Mouse (Mus musculus) hindbrain, embryonic 12.5 days (tissue): ENCODE results near the gene Sorbs2. TPM values are rescaled to one million over a fixed set of nuclear protein-coding genes. Genes with fewer than 3 reads are reported as not detected.

Experiments used
- ATAC-seq: fragments of 200-750 bp; cut with Nextera tagmentation; 2 replicates; pipeline ENCODE4 v1.8.0; 2017; ENCODE audit warnings: moderate TSS enrichment; ENCODE audit not compliant: low FRiP score
- H3K27ac ChIP-seq: fragments of 300-500 bp; sonication (generic); 2 replicates; pipeline ENCODE4 v1.5.1; 2016; ENCODE audit warnings: mild to moderate bottlenecking
- H3K27me3 ChIP-seq: fragments of 300-500 bp; sonication (generic); 2 replicates; pipeline ENCODE4 v1.6.1; 2016; ENCODE audit warnings: mild to moderate bottlenecking
- H3K36me3 ChIP-seq: fragments of 300-500 bp; sonication (generic); 2 replicates; pipeline ENCODE4 v1.6.1; 2016; ENCODE audit warnings: mild to moderate bottlenecking
- H3K4me1 ChIP-seq: fragments of 300-500 bp; sonication (generic); 2 replicates; pipeline ENCODE4 v1.6.1; 2016
- H3K4me2 ChIP-seq: fragments of 300-500 bp; sonication (generic); replicated peaks from 2 replicates; pipeline ENCODE4 v1.6.1; 2016; ENCODE audit warnings: mild to moderate bottlenecking
- H3K4me3 ChIP-seq: fragments of 300-500 bp; sonication (generic); 2 replicates; pipeline ENCODE4 v1.5.1; 2016; ENCODE audit warnings: mild to moderate bottlenecking
- H3K9ac ChIP-seq: fragments of 300-500 bp; sonication (generic); 2 replicates; pipeline ENCODE4 v1.6.1; 2016; ENCODE audit warnings: mild to moderate bottlenecking, moderate library complexity
- H3K9me3 ChIP-seq: fragments of 300-500 bp; sonication (generic); replicated peaks from 2 replicates; pipeline ENCODE4 v1.6.1; 2016; ENCODE audit warnings: mild to moderate bottlenecking
- WGBS: fragments of 180-500 bp; shearing (Covaris S2); methylation state at CpG from one replicate; pipeline ENCODE4 v1.1.7; 2016; 5-methylcytosine and 5-hydroxymethylcytosine counted together
- polyA plus RNA-seq: library from polyadenylated mRNA; unstranded; fragments of >200 nt; fragmentation: Nextera tagmentation; extraction: Ambion mirVana; gene quantifications from 2 replicates; pipeline ENCODE4 v1.2.1, GENCODE M21; 2016

The Sorbs2 gene
- polyA plus RNA-seq = 81.7 and 89.5 TPM in 2 replicates

GRCm38 (mm10) chr8:45507634-45508321, at the start of gene Sorbs2:
Sorbs2 (plus strand) TSS chr8:45507788.
- H3K36me3 ChIP-seq = no peaks in the 10 kb centered on the region
- peak within 1 kb of the TSS; percentile 56 for H3K4me2 ChIP-seq
- H3K27me3 ChIP-seq = no peaks in the 10 kb centered on the region
- H3K4me3 ChIP-seq = peak within 1 kb of the TSS; percentile 50
- peaks cover 16% of the 10 kb centered on the region for H3K4me1 ChIP-seq
- 9% methylated on average over 16 of the region's 16 CpGs for WGBS
- ATAC-seq = peak; percentile 91
- peak within 1 kb of the TSS; percentile 67 for H3K9ac ChIP-seq
- H3K9me3 ChIP-seq = no peaks in the 10 kb centered on the region
- peak within 1 kb of the TSS; percentile 94 for H3K27ac ChIP-seq

- Histone ChIP-seq H3K9ac (no peak overlapping the region), H3K4me3 (no peak overlapping the region), H3K4me1 (no peaks in the 10 kb centered on the region), H3K36me3 (no peaks in the 10 kb centered on the region), H3K4me2 (no peak overlapping the region), H3K9me3 (no peaks in the 10 kb centered on the region), H3K27me3 (no peaks in the 10 kb centered on the region), H3K27ac (no peak overlapping the region)
- ATAC-seq = no peak
Observed at GRCm38 (mm10) chr8:45457874-45458273, 49.7 kb upstream of the Sorbs2 start.

- Histone ChIP-seq H3K27ac (no peak overlapping the region), H3K27me3 (no peaks in the 10 kb centered on the region), H3K4me2 (no peak overlapping the region), H3K36me3 (no peaks in the 10 kb centered on the region), H3K4me3 (no peak overlapping the region), H3K9me3 (no peaks in the 10 kb centered on the region), H3K4me1 (no peaks in the 10 kb centered on the region), H3K9ac (no peak overlapping the region)
- 84% methylated on average over 2 of the region's 2 CpGs for WGBS
- ATAC-seq = no peak
Observed at GRCm38 (mm10) chr8:45469006-45469405, 38.6 kb upstream of the Sorbs2 start.

- WGBS = 72% methylated on average over 8 of the region's 8 CpGs
- H3K4me1 ChIP-seq = no peaks in the 10 kb centered on the region
- no peak overlapping the region for H3K4me3 ChIP-seq
- H3K9ac ChIP-seq = no peak overlapping the region
- H3K4me2 ChIP-seq = no peak overlapping the region
- no peak overlapping the region for H3K27ac ChIP-seq
- no peak for ATAC-seq
- no peaks in the 10 kb centered on the region for H3K36me3 ChIP-seq
- no peaks in the 10 kb centered on the region for H3K9me3 ChIP-seq
- H3K27me3 ChIP-seq = no peaks in the 10 kb centered on the region
Observed at GRCm38 (mm10) chr8:45469507-45470178, 37.9 kb upstream of the Sorbs2 start.

GRCm38 (mm10) chr8:45480886-45481285, 26.7 kb upstream of the Sorbs2 start:
- Histone ChIP-seq H3K4me3 (no peak overlapping the region), H3K27ac (no peak overlapping the region), H3K27me3 (no peaks in the 10 kb centered on the region), H3K4me2 (no peak overlapping the region), H3K36me3 (no peaks in the 10 kb centered on the region), H3K9ac (no peak overlapping the region), H3K9me3 (no peaks in the 10 kb centered on the region), H3K4me1 (no peaks in the 10 kb centered on the region)
- WGBS = 75% methylated on average over 4 of the region's 4 CpGs
- ATAC-seq = no peak

GRCm38 (mm10) chr8:45486281-45486680, 21.3 kb upstream of the Sorbs2 start:
- WGBS = 76% methylated on average over 3 of the region's 3 CpGs
- Histone ChIP-seq H3K4me1 (no peaks in the 10 kb centered on the region), H3K27ac (no peak overlapping the region), H3K36me3 (no peaks in the 10 kb centered on the region), H3K4me2 (no peak overlapping the region), H3K27me3 (no peaks in the 10 kb centered on the region), H3K4me3 (no peak overlapping the region), H3K9ac (no peak overlapping the region), H3K9me3 (no peaks in the 10 kb centered on the region)
- ATAC-seq = no peak

GRCm38 (mm10) chr8:45503971-45504370, 3.6 kb upstream of the Sorbs2 start:
- Histone ChIP-seq H3K36me3 (no peaks in the 10 kb centered on the region), H3K27ac (no peak overlapping the region), H3K4me3 (no peak overlapping the region), H3K4me2 (no peak overlapping the region), H3K9ac (no peak overlapping the region), H3K9me3 (no peaks in the 10 kb centered on the region), H3K4me1 (peaks cover 8% of the 10 kb centered on the region; the same call in 1 of the 2 replicates), H3K27me3 (no peaks in the 10 kb centered on the region)
- no peak for ATAC-seq
- WGBS = 77% methylated on average over 7 of the region's 7 CpGs

- Histone ChIP-seq H3K27me3 (no peaks in the 10 kb centered on the region), H3K4me1 (peaks cover 16% of the 10 kb centered on the region), H3K4me3 (no peak overlapping the region), H3K27ac (no peak overlapping the region), H3K9ac (no peak overlapping the region), H3K4me2 (no peak overlapping the region), H3K36me3 (no peaks in the 10 kb centered on the region), H3K9me3 (no peaks in the 10 kb centered on the region)
- ATAC-seq = no peak
- WGBS = 84% methylated on average over 4 of the region's 4 CpGs
Observed at GRCm38 (mm10) chr8:45506376-45506775, 1.2 kb upstream of the Sorbs2 start.

- H3K4me1 ChIP-seq = peaks cover 16% of the 10 kb centered on the region
- no peaks in the 10 kb centered on the region for H3K9me3 ChIP-seq
- H3K4me2 ChIP-seq = peak overlapping the region; percentile 56
- H3K4me3 ChIP-seq = peak overlapping the region; percentile 50
- H3K9ac ChIP-seq = peak overlapping the region; percentile 67
- H3K27me3 ChIP-seq = no peaks in the 10 kb centered on the region
- H3K36me3 ChIP-seq = no peaks in the 10 kb centered on the region
- peak overlapping the region; percentile 94 for H3K27ac ChIP-seq
- peak; percentile 71 for ATAC-seq
- 47% methylated on average over 8 of the region's 8 CpGs for WGBS
Observed at GRCm38 (mm10) chr8:45507277-45507633, 333 bp upstream of the Sorbs2 start.

- Histone ChIP-seq H3K9ac (peak overlapping the region; percentile 67), H3K4me3 (peak overlapping the region; percentile 50), H3K27ac (peak overlapping the region; percentile 94), H3K36me3 (no peaks in the 10 kb centered on the region), H3K27me3 (no peaks in the 10 kb centered on the region), H3K4me1 (peaks cover 16% of the 10 kb centered on the region), H3K9me3 (no peaks in the 10 kb centered on the region), H3K4me2 (peak overlapping the region; percentile 56)
- WGBS = 45% methylated on average over 7 of the region's 7 CpGs
- peak; percentile 38; the same call in 1 of the 2 replicates for ATAC-seq
Observed at GRCm38 (mm10) chr8:45508521-45509104, 1.0 kb downstream of the Sorbs2 start.

- no peak overlapping the region for H3K27ac ChIP-seq
- H3K4me2 ChIP-seq = no peak overlapping the region
- no peak for ATAC-seq
- H3K9ac ChIP-seq = no peak overlapping the region
- peaks cover 4% of the 10 kb centered on the region; the same call in 1 of the 2 replicates for H3K9me3 ChIP-seq
- no peaks in the 10 kb centered on the region for H3K27me3 ChIP-seq
- H3K4me3 ChIP-seq = no peak overlapping the region
- H3K4me1 ChIP-seq = peaks cover 14% of the 10 kb centered on the region
- H3K36me3 ChIP-seq = peaks cover 3% of the 10 kb centered on the region; the same call in 1 of the 2 replicates
Observed at GRCm38 (mm10) chr8:45512369-45512768, 4.8 kb downstream of the Sorbs2 start.

GRCm38 (mm10) chr8:45521595-45521994, 14.0 kb downstream of the Sorbs2 start:
- no peak overlapping the region for H3K27ac ChIP-seq
- H3K4me1 ChIP-seq = no peaks in the 10 kb centered on the region
- no peaks in the 10 kb centered on the region for H3K9me3 ChIP-seq
- H3K4me3 ChIP-seq = no peak overlapping the region
- no peak for ATAC-seq
- H3K4me2 ChIP-seq = no peak overlapping the region
- H3K36me3 ChIP-seq = no peaks in the 10 kb centered on the region
- 73% methylated on average over 6 of the region's 6 CpGs for WGBS
- no peaks in the 10 kb centered on the region for H3K27me3 ChIP-seq
- H3K9ac ChIP-seq = no peak overlapping the region
